Mouse (Mus musculus) heart, postnatal 0 days (tissue): Measurements from ENCODE around the gene Rasal1.

Experiments used
- CTCF ChIP-seq: IDR thresholded peaks from 2 replicates; pipeline ENCODE4 v1.5.1; 2016; ENCODE audit warnings: antibody characterized with exemption, control low read depth, low read depth
- EP300 ChIP-seq: IDR thresholded peaks from 2 replicates; pipeline ENCODE4 v1.6.1; 2016; ENCODE audit warnings: antibody characterized with exemption, low read depth

DNA sequence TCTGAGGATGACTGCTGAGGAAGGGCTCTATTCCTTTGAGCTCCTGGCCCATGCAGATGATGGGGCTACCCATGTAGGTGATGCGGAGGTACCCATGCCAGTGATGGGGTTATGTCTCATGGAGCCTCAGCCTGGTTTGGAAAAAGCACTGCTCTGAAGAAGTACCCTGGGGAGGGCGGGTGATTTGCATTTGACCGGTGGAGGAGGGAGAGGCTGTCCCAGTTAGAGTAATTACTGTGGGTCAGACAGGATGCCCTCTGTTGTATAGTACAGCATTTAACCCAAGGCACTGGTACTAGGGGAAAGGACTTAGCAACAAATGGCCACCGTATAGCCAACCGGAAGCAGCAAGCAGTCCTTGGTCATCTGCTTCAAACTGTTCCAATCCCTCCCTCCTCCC is 13.8 kb upstream of the Rasal1 start:
- TF ChIP-seq CTCF (no peak), EP300 (no peak)
